Mouse (Mus musculus): ENCODE results near the gene Slc38a3. TPM values are rescaled to one million over a fixed set of nuclear protein-coding genes. Genes with fewer than 3 reads are reported as not detected.
A peak's percentile ranks its signal among the peaks of the same experiment; 100 is the strongest.

Slc38a3 gene
- polyA plus RNA-seq, 1 experiment from 2014 or later = 11.2 TPM

DNA sequence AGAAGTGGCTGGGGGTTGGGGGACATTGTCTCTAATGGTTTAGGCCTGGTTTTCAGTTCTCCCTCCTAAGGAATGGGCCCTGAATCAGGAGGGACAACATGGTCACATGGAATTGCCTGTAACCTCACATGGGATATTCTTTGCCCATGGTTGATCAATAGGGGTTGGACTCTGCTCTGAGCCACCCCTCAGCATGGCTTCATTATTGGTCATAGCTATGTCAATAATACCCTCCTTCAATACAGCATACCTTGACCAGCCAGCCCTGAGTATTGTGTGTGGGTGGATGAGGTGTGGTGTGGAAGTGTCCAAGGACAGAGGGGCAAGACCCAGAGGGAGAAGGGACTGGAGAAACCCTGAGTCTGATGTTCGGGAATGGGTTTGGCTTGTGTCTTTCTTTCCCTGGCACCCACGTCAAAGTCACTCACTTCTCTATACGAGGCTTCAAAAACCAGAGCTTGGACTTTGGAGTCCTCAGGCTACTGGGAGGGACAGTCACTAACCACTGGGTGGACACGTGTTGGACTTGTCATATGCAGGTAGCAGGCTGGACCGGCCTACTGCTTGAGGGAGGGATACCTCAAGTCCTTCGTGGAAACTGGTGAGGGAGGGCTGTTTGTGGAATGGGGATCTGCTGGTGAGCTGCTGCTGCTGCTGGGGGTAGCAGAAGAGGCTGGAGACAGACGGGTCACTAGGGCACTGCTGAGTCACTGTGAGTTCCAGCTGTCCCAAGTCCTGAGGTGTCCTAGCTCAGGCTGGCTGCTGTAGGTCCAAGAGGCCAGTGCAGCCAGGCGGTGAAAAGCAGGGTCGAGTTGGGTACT, 5.5 kb upstream of the Slc38a3 start:
- WGBS = 50% methylated on average over 9 of the region's 9 CpGs
- Histone ChIP-seq H3K4me3 (ENCODE audit: low read depth, low read length) (no peak overlapping the region), H3K36me3 (ENCODE audit: control insufficient read depth, insufficient read depth, low read length) (no peaks in the 10 kb centered on the region), H3K9ac (ENCODE audit: low read length) (no peak overlapping the region), H3K4me1 (ENCODE audit: control insufficient read depth, insufficient read depth, low read length) (peaks cover 14% of the 10 kb centered on the region), H3K4me2 (no peak overlapping the region), H3K9me3 (ENCODE audit: control insufficient read depth, low read length) (no peaks in the 10 kb centered on the region), H3K27me3 (ENCODE audit: control insufficient read depth, insufficient read depth, low read length) (peaks cover 34% of the 10 kb centered on the region), H3K27ac (ENCODE audit: low read depth, low read length) (no peak overlapping the region)
- no peak for DNase-seq (ENCODE audit: low spot score, missing footprints)
- no peak for ATAC-seq (ENCODE audit: low FRiP score)

DNA sequence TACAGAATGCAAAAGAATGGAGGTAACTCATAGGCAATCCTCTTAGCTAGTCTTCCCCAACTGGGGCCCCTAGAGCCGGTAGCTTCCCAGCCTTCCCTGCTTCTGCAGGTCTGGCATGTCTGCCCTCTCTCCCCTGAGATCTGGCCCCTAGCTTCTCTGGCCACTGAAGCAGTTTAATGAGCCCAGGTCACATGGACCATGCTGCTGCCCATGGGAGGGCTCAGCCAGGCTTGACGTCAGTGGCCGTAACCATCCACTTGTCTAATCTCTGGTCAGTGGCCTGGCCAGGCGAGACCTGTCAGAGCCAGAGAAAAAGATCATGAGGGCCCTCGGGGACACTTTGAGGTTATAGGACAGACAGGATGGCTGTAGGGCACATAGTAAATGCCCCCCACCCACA, 929 bp upstream of the Slc38a3 start:
- H3K4me1 ChIP-seq (ENCODE audit: control insufficient read depth, insufficient read depth, low read length) = peaks cover 24% of the 10 kb centered on the region
- 41% methylated on average over 5 of the region's 5 CpGs for WGBS
- no peak overlapping the region for H3K4me2 ChIP-seq
- DNase-seq (ENCODE audit: low spot score, missing footprints) (no peak), ATAC-seq (ENCODE audit: low FRiP score) (no peak)
- H3K4me3 ChIP-seq (ENCODE audit: low read depth, low read length) = no peak overlapping the region
- no peaks in the 10 kb centered on the region for H3K9me3 ChIP-seq (ENCODE audit: control insufficient read depth, low read length)
- no peaks in the 10 kb centered on the region for H3K36me3 ChIP-seq (ENCODE audit: control insufficient read depth, insufficient read depth, low read length)
- no peak overlapping the region for H3K9ac ChIP-seq (ENCODE audit: low read length)
- H3K27me3 ChIP-seq (ENCODE audit: control insufficient read depth, insufficient read depth, low read length) = peaks cover 14% of the 10 kb centered on the region
- H3K27ac ChIP-seq (ENCODE audit: low read depth, low read length) = no peak overlapping the region

DNA sequence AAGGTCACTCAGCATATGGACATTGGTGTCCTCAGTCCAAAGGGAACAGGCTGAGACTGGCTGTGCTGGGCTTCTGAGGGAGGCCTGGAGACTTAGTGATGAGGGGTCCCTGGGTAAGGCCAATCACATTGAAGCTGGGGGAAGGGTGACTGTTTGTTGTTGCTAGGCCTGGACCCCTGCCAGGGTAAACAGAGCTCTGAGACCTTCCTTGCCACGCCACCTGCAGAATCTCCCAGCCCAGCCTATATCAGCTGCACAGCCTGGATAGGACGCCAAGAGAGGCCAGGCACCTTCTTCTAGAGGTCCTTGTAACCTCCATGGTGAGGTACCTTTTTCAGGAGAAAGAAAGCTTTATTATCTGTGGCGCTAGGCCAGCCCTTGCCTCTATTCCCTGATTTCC, 414 bp downstream of the Slc38a3 start:
- Histone ChIP-seq H3K4me1 (ENCODE audit: control insufficient read depth, insufficient read depth, low read length) (peaks cover 24% of the 10 kb centered on the region), H3K27me3 (ENCODE audit: control insufficient read depth, insufficient read depth, low read length) (peaks cover 5% of the 10 kb centered on the region; the same call in 1 of the 2 replicates), H3K4me3 (ENCODE audit: low read depth, low read length) (no peak overlapping the region)

DNA sequence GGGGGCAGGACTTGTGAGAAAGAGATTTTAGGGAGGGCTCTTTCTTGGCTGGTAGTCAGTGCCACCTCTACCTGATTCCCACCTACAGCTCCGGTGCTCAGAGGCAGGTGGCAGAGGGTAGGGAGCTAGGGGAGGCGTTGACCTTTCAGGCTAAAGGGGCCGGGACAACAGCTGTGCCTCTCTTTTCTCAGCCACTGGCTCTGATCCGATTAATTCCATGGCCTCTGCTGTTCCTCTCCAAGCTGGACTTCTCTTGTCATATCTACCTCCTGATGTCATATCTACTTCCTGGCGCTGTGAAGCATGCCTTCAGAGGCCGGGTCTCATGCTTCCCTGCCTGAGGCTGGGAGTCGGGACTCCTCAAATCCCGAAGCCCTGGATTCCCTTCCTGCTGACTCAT, 1.3 kb downstream of the Slc38a3 start:
- Histone ChIP-seq H3K27ac (ENCODE audit: low read depth, low read length) (no peak overlapping the region), H3K36me3 (ENCODE audit: control insufficient read depth, insufficient read depth, low read length) (no peaks in the 10 kb centered on the region), H3K27me3 (ENCODE audit: control insufficient read depth, insufficient read depth, low read length) (peaks cover 5% of the 10 kb centered on the region; the same call in 1 of the 2 replicates), H3K9ac (ENCODE audit: low read length) (no peak overlapping the region; the same call in 1 of the 2 replicates), H3K4me3 (ENCODE audit: low read depth, low read length) (no peak overlapping the region), H3K4me2 (no peak overlapping the region), H3K9me3 (ENCODE audit: control insufficient read depth, low read length) (no peaks in the 10 kb centered on the region), H3K4me1 (ENCODE audit: control insufficient read depth, insufficient read depth, low read length) (peaks cover 33% of the 10 kb centered on the region)
- DNase-seq (ENCODE audit: low spot score, missing footprints) (peak; percentile 91), ATAC-seq (ENCODE audit: low FRiP score) (no peak)
- 19% methylated on average over 8 of the region's 8 CpGs for WGBS

More for the DNA sequence above, 414 bp downstream of the Slc38a3 start:
- ATAC-seq (ENCODE audit: low FRiP score) = no peak
- Histone ChIP-seq H3K9me3 (ENCODE audit: control insufficient read depth, low read length) (no peaks in the 10 kb centered on the region), H3K36me3 (ENCODE audit: control insufficient read depth, insufficient read depth, low read length) (no peaks in the 10 kb centered on the region), H3K4me2 (no peak overlapping the region), H3K9ac (ENCODE audit: low read length) (no peak overlapping the region), H3K27ac (ENCODE audit: low read depth, low read length) (no peak overlapping the region)
- no peak for DNase-seq (ENCODE audit: low spot score, missing footprints)
- 63% methylated on average over 3 of the region's 3 CpGs for WGBS

DNA sequence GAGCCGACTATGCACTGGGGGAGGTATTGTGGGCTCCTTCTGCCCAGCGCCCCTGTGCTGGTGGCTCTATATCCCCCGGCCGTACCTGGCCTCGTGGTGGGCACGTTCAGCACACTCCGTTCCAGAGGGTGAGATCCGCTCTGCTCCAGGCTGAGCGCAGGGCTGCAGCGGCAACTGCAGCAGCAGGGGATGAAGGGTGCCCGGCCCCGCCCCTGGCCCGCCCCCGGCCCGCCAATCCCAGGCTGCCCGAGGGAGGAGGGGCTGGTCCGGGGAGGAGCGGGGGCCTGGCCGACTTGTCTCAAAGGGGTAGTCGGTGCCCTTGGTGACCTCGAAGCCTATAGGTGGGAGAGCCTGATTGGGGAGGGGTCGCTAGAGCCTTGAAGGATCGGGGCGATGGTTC, 2.1 kb downstream of the Slc38a3 start:
- Histone ChIP-seq H3K36me3 (ENCODE audit: control insufficient read depth, insufficient read depth, low read length) (no peaks in the 10 kb centered on the region), H3K4me3 (ENCODE audit: low read depth, low read length) (peak overlapping the region; percentile 39), H3K9me3 (ENCODE audit: control insufficient read depth, low read length) (no peaks in the 10 kb centered on the region), H3K27ac (ENCODE audit: low read depth, low read length) (no peak overlapping the region), H3K27me3 (ENCODE audit: control insufficient read depth, insufficient read depth, low read length) (peaks cover 5% of the 10 kb centered on the region; the same call in 1 of the 2 replicates), H3K9ac (ENCODE audit: low read length) (peak overlapping the region; percentile 64), H3K4me2 (peak overlapping the region; percentile 92), H3K4me1 (ENCODE audit: control insufficient read depth, insufficient read depth, low read length) (peaks cover 33% of the 10 kb centered on the region)
- DNase-seq (ENCODE audit: low spot score, missing footprints) (peak; percentile 97), ATAC-seq (ENCODE audit: low FRiP score) (peak; percentile 92)
- under 1% methylated on average over 24 of the region's 24 CpGs for WGBS

DNA sequence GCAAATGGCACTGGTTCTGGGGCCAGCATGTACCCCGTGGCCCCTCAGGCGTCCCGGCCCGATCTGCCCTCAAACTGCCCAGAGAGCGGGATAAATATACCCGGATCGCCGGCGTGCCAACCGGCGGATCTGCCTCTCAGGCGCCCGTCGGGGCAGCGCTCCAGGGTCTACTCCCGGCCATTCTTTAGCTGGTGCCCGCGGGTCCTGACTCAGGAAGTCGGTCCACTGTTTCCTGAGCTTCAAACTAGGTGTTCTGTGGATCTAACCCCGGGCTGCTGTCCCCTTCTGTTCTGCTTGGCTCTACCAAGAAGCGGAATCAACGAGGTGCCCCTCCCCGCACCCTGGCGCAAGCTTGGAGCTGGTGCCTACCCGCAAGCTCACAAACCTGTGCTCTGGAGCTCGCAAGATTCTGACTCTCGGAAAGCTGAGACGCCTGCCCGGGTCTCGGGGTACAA, 2.6 kb downstream of the Slc38a3 start:
- Histone ChIP-seq H3K27ac (ENCODE audit: low read depth, low read length) (no peak overlapping the region), H3K9ac (ENCODE audit: low read length) (peak overlapping the region; percentile 64), H3K36me3 (ENCODE audit: control insufficient read depth, insufficient read depth, low read length) (no peaks in the 10 kb centered on the region), H3K9me3 (ENCODE audit: control insufficient read depth, low read length) (no peaks in the 10 kb centered on the region), H3K27me3 (ENCODE audit: control insufficient read depth, insufficient read depth, low read length) (peaks cover 5% of the 10 kb centered on the region; the same call in 1 of the 2 replicates), H3K4me1 (ENCODE audit: control insufficient read depth, insufficient read depth, low read length) (peaks cover 33% of the 10 kb centered on the region), H3K4me2 (peak overlapping the region; percentile 92), H3K4me3 (ENCODE audit: low read depth, low read length) (peak overlapping the region; percentile 39)
- ATAC-seq (ENCODE audit: low FRiP score) = no peak; the same call in 1 of the 2 replicates
- under 1% methylated on average over 29 of the region's 30 CpGs for WGBS
- DNase-seq (ENCODE audit: low spot score, missing footprints) = peak; percentile 94

DNA sequence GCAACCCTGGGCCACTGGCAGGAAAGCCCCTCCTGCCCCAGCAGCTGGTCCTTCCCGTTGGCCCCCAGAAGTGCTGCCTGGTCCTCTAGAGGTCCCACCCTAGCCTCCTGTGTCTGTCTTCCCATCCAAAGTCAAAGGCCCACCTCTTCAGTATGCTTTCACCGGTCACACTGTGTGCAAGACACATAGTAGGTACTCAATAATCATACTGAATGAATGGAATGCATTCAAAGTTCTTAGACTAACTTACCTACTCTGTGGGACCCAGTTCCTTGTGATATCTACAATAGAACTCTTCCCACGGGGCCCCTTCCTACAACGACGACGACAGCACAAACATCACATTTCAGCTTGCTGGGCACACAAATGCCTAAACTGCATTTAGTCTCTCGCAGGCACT, 4.0 kb downstream of the Slc38a3 start:
- no peak overlapping the region for H3K4me2 ChIP-seq
- no peak overlapping the region for H3K4me3 ChIP-seq (ENCODE audit: low read depth, low read length)
- WGBS = 84% methylated on average over 7 of the region's 7 CpGs
- H3K36me3 ChIP-seq (ENCODE audit: control insufficient read depth, insufficient read depth, low read length) = no peaks in the 10 kb centered on the region
- H3K27me3 ChIP-seq (ENCODE audit: control insufficient read depth, insufficient read depth, low read length) = peaks cover 5% of the 10 kb centered on the region; the same call in 1 of the 2 replicates
- H3K27ac ChIP-seq (ENCODE audit: low read depth, low read length) = no peak overlapping the region
- ATAC-seq (ENCODE audit: low FRiP score) (no peak), DNase-seq (ENCODE audit: low spot score, missing footprints) (no peak)
- peaks cover 33% of the 10 kb centered on the region for H3K4me1 ChIP-seq (ENCODE audit: control insufficient read depth, insufficient read depth, low read length)
- H3K9ac ChIP-seq (ENCODE audit: low read length) = no peak overlapping the region
- H3K9me3 ChIP-seq (ENCODE audit: control insufficient read depth, low read length) = no peaks in the 10 kb centered on the region

DNA sequence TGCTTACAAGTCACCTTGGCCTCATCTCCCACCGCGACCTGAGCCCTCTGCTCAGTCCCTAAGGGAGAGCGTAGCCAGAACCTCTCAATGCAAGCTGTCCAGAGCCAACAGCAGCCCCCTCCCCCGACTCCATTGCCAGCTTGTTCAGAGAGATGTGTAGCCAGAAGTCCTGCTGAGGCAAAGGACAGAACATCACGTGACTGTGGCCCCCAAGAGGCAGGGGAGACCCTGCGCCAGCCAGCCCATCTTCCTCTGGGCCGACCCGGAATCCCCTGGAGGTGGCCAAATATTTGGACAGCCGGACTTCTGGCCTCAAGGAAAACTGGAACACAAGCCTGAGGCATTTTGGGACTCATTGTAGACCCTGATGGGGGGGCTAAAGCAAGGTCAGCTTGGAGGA, 5.8 kb downstream of the Slc38a3 start:
- H3K9ac ChIP-seq (ENCODE audit: low read length) = peak overlapping the region; percentile 36; the same call in 1 of the 2 replicates

DNA sequence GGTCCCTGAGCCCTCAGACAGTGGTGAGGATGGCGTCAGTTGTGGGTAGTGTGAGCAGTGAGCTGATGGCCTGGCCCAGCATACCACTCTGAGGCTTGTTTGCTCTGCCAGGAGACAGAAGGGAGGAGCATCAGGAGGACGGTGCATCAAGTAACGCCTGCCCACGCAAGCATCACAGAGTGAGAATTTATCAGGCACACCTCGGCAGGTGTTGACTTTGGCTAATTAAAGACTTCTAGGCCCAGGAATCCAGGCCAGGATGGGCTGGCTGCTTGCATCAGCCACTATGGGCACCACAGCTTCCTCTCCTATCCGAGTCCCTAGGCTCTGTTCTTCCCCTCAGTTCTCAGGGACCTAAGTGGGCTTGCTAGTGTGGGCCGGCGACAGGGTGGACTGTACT, 7.0 kb downstream of the Slc38a3 start:
- no peaks in the 10 kb centered on the region for H3K36me3 ChIP-seq (ENCODE audit: control insufficient read depth, insufficient read depth, low read length)
- no peaks in the 10 kb centered on the region for H3K9me3 ChIP-seq (ENCODE audit: control insufficient read depth, low read length)
- no peak overlapping the region for H3K4me3 ChIP-seq (ENCODE audit: low read depth, low read length)
- ATAC-seq (ENCODE audit: low FRiP score) (no peak), DNase-seq (ENCODE audit: low spot score, missing footprints) (no peak)
- H3K4me2 ChIP-seq = no peak overlapping the region
- no peak overlapping the region for H3K27ac ChIP-seq (ENCODE audit: low read depth, low read length)
- peaks cover 5% of the 10 kb centered on the region; the same call in 1 of the 2 replicates for H3K27me3 ChIP-seq (ENCODE audit: control insufficient read depth, insufficient read depth, low read length)
- peaks cover 25% of the 10 kb centered on the region for H3K4me1 ChIP-seq (ENCODE audit: control insufficient read depth, insufficient read depth, low read length)
- H3K9ac ChIP-seq (ENCODE audit: low read length) = no peak overlapping the region
- WGBS = 89% methylated on average over 8 of the region's 8 CpGs

More for the DNA sequence above, 5.8 kb downstream of the Slc38a3 start:
- Histone ChIP-seq H3K36me3 (ENCODE audit: control insufficient read depth, insufficient read depth, low read length) (no peaks in the 10 kb centered on the region), H3K27ac (ENCODE audit: low read depth, low read length) (no peak overlapping the region), H3K4me1 (ENCODE audit: control insufficient read depth, insufficient read depth, low read length) (peaks cover 33% of the 10 kb centered on the region), H3K9me3 (ENCODE audit: control insufficient read depth, low read length) (no peaks in the 10 kb centered on the region), H3K27me3 (ENCODE audit: control insufficient read depth, insufficient read depth, low read length) (peaks cover 5% of the 10 kb centered on the region; the same call in 1 of the 2 replicates), H3K4me3 (ENCODE audit: low read depth, low read length) (no peak overlapping the region), H3K4me2 (no peak overlapping the region)
- ATAC-seq (ENCODE audit: low FRiP score) (no peak), DNase-seq (ENCODE audit: low spot score, missing footprints) (no peak)
- whole genome bisulfite sequencing = 44% methylated on average over 9 of the region's 9 CpGs
